In the genomic region with DNA sequence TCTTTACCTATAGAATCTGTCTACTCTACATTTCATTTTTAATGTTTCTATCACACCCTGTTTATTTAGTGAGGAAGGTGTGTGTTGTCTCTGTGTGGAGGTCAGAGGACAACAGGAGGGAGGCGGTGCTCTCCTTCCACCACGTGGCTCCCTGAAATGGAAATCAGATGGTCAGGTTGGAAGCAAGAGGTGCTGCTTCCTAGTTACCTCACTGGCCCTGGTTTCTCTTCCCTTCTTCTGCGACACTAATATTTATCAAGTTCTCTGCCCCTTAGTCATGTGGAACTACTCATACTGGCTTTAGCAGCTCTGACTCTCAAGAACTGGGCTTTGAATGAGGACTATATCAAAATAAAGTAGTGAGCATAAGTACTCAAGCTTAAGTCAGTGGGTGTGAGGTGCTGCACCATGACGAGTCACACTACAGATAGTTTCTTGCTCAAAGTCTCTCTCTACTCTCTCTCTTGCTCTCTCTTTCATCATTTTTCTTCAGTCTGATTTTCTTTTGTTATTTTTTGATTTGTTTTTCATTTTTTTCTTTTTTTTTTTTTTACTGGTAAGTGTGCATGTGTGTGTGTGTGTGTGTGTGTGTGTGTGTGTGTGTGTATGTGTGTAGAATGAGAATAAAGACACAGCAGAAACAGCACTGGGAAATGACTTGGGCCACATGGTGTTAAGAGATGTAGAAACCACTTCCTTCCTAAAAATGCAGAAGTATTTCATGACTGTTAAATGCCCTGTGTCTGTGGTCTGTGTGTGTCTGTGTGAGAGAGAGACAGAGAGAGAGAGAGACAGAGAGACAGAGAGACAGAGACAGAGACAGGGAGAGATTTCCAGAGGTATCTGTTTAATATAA, we compare ENCODE assay signal across 18 mouse cellular contexts.
DNase-seq lines count a peak whose midpoint lies in the region; ATAC-seq and TF ChIP-seq lines count a peak whose summit lies in the region.
"Had no signal": no experiment of that assay in that cellular context is flagged by ENCODE, and none has a peak within 500 bp of the region (broad histone marks: within the 10 kb centered on the region; RNA-seq: fewer than 3 reads in every experiment).

No protein-coding gene starts in this region.

- no peak overlapping the region for H3K27ac ChIP-seq in hindbrain, embryonic 10.5 days
- H3K27ac ChIP-seq: forebrain, embryonic 12.5 days; heart, embryonic 10.5 days; liver, embryonic 13.5 days; neural tube, embryonic 13.5 days had no signal

- no peak for TF ChIP-seq CTCF in lung, adult 2 months (IDR thresholded peaks at IDR 0.05; ENCODE audit: insufficient read depth, low read length)

- H3K36me3 ChIP-seq in hindbrain, embryonic 10.5 days: no peaks in the 10 kb centered on the region
- H3K36me3 ChIP-seq: forebrain, embryonic 12.5 days; heart, embryonic 10.5 days; liver, embryonic 13.5 days; neural tube, embryonic 13.5 days had no signal

- no peaks in the 10 kb centered on the region for H3K27me3 ChIP-seq in hindbrain, embryonic 10.5 days (ENCODE audit: insufficient read depth, poor library complexity, severe bottlenecking)
- H3K27me3 ChIP-seq: forebrain, embryonic 12.5 days; liver, embryonic 13.5 days; neural tube, embryonic 13.5 days had no signal

- no peak overlapping the region for H3K4me3 ChIP-seq in lung, adult 2 months (replicated peaks; ENCODE audit: extremely low read depth, low read depth, low read length)
- H3K4me3 ChIP-seq in hindbrain, embryonic 10.5 days: no peak overlapping the region
- H3K4me3 ChIP-seq: forebrain, embryonic 12.5 days; heart, embryonic 10.5 days; liver, embryonic 13.5 days; neural tube, embryonic 13.5 days had no signal

- H3K9me3 ChIP-seq in hindbrain, embryonic 10.5 days: no peaks in the 10 kb centered on the region
- H3K9me3 ChIP-seq: forebrain, embryonic 12.5 days; heart, embryonic 10.5 days; liver, embryonic 13.5 days; neural tube, embryonic 13.5 days had no signal

- no peak for TF ChIP-seq POLR2A in lung, adult 2 months (IDR thresholded peaks at IDR 0.05; ENCODE audit: borderline replicate concordance, extremely low read depth, low read depth, low read length)

- peak; percentile 94 to 95 for ATAC-seq in hematopoietic stem cell, adult 5-6 weeks (replicated peaks in 1 of 2; ENCODE audit: insufficient read depth in 1 of 2, low FRiP score in 2 of 2, low TSS enrichment in 1 of 2, low read depth in 1 of 2, poor library complexity in 2 of 2, severe bottlenecking in 2 of 2)
- ATAC-seq in monocyte, adult 5-6 weeks (replicated peaks; ENCODE audit: insufficient number of reproducible peaks, low FRiP score, low TSS enrichment, poor library complexity, severe bottlenecking): peak; percentile 89

- DNase-seq in lung, postnatal 25 days (ENCODE audit: low spot score): peak; percentile 12
- DNase-seq in lung, adult 2 months: no peak
- DNase-seq in B cell, adult 2 months: peak; percentile 37 to 40
- DNase-seq in hindbrain, embryonic 10.5 days (ENCODE audit: low spot score): no peak
- DNase-seq in cerebellum, postnatal 4 days (ENCODE audit: low spot score in 2 of 2): no peak
- no peak for DNase-seq in cerebellum, adult 9-11 months
- DNase-seq: adrenal gland, postnatal 36 days; cerebellum, postnatal 14 days; gastrocnemius, postnatal 14 days; kidney, adult 2 months; liver, embryonic 13.5 days; lung, postnatal 4 days; right cerebral cortex, postnatal 14 days had no signal

- 68% methylated on average over 4 of the region's 4 CpGs for WGBS in lung, adult 2 months
- WGBS in hindbrain, embryonic 10.5 days: 75% methylated on average over 4 of the region's 4 CpGs

- H3K4me1 ChIP-seq in lung, adult 2 months (ENCODE audit: control insufficient read depth, insufficient read depth, low read length): no peaks in the 10 kb centered on the region; the same call in 1 of the 2 replicates
- H3K4me1 ChIP-seq in hindbrain, embryonic 10.5 days (replicated peaks): no peaks in the 10 kb centered on the region
- H3K4me1 ChIP-seq: forebrain, embryonic 12.5 days; heart, embryonic 10.5 days; liver, embryonic 13.5 days; neural tube, embryonic 13.5 days had no signal

Comparison
In these comparisons a context has a peak if more than half of its experiments do, and no peak if none do; other contexts are left out.
1. DNase-seq: peak in lung, postnatal 25 days (single experiment) and B cell, adult 2 months (2 of 2); none in lung, adult 2 months (single experiment), hindbrain, embryonic 10.5 days (single experiment), cerebellum, postnatal 4 days (0 of 2) and cerebellum, adult 9-11 months (single experiment).